Mouse (Mus musculus) ovary, adult 18-20 months (tissue): ENCODE measurements around the gene Pstpip1.

ENCODE experiments used
- DNase-seq: peaks from one replicate; pipeline ENCODE4 v3.0.0; 2022; ENCODE audit warnings: low spot score, mixed read lengths

Pstpip1 gene

DNA sequence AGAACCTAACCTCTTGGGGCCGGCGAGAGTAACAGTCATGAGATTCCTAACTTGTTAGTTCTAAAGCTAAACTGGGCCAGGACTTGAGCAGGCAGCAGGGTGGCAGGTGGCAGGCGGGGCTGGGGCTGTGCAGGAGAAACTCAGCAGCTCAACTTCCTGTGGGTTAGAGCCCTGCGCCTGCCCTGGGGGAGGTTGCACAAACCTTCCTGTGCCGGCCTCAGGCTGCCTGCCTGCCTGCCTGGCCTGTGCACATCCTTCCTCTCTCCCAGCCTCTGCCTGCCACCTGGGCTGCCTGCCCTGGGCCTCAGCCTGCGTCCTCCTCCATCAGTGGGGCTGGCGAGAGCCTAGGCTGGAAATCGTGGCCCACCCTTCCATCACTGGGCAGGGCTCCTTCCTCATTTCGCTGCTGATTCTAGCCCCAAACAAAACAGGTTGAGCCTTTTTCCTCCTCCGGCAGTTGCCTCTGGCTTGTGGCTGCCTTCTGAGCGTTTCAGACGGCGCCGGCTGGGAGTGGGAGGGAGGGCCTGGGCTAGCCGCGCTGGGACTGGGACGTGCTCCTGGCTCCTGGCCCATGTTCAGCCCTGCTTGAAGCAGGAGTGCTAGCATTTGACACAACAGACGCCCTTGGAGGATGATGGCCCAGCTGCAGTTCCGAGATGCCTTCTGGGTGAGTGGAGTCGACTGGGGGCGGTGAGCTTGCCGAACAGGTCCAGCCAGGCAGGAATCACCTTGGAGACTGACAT lies at the start of gene Pstpip1:
Pstpip1 (plus strand) TSS at position 185 of the 743 bp plus-strand sequence.
- peak; percentile 61 for DNase-seq

DNA sequence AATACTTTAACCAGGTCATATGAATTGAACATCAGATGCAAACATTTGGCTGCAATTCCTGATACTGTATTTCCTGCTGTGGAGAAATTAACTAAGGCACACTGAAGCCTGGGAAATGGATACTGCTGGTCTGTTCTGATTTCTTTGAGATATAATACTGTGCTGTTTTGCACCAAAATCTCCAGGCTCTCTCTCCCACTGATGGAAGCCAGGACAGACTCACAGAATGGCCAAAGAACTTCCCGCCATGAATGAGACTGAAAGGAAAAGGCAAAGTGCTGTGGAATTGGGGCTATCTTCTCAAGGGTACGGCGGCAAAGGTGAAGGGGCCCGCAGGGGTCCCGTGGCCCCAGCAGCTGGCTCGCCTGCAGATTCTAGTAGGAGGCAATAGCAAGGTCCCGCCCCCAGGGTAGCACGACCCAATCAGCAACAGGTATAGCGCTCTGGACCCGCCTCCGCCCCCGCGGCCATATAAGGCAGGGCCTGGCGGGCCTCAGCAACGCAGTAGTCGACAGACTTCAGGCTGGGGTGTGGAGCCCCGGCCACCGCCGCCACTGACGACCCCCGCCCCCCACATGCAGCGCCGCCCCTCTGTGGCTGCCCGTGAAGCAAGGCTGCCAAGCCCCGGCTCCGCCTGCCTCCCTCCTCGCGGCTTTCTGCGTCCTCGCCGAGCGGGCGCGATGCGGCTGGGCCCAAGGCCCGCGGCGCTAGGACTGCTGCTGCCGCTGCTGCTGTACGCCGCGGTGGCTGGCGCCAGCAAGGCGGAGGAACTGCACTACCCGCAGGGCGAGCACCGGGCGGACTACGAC lies 48.2 kb upstream of the Pstpip1 start, which contains the start of gene Rcn2:
Rcn2 (plus strand) TSS at position 474 of the 809 bp plus-strand sequence.
- peak; percentile 93 for DNase-seq

DNA sequence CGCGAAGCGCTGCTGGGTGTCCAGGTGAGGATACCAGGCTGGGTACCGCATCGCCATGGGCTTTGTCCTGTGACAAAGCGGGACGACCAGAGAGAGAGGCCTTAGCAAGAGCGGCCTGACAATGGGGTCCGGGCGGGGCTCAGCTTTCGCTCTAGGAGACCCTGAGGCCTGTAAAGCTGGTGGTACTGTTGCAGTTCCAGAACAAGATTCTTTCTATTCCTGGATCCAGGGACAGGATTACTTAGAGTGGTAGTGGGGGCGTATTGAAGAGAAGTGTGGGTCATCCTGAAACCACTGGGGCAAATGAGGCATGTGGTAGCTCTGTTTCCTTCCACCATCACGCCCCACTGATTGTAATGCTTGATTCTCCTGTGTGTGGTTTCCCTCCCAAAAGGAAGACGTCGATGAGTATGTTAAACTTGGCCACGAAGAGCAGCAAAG lies 47.6 kb upstream of the Pstpip1 start:
- no peak for DNase-seq

DNA sequence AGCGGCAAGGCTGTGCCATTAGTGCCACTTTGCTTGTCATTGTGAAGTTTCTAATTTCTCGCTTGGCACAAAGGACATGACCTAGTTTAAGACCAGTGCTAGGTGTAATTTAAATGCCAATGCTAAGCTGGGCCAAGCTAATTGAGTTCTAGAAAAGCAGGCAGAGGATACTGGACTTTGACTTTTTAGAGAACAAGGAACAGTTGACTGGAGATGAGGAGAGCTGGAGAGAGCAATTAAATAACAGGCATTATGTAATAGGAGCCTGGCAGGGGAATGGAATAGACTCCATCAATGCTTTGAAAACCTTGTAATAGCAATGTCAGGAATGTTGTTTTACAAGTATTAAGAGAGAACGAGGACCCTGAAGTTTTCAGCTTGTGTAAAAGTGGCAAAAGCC lies 36.0 kb upstream of the Pstpip1 start:
- DNase-seq = no peak

DNA sequence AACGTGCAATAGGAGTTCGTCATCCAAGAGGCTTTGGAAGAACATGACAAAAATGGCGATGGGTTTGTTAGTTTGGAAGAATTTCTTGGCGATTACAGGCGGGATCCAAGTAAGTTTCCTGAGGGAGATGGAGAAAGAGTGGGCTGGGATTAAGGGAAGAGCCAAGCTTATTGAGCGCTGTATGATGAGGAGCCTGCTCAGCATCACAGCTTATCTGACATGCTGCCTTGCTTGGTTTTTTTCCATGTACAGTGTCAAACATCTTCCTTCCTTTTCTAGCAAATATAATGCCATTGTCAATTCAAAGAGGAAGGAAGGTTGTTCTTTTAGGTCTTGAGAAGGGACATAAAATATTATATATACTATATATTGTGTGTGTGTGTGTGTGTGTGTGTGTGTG lies 33.6 kb upstream of the Pstpip1 start:
- no peak for DNase-seq

DNA sequence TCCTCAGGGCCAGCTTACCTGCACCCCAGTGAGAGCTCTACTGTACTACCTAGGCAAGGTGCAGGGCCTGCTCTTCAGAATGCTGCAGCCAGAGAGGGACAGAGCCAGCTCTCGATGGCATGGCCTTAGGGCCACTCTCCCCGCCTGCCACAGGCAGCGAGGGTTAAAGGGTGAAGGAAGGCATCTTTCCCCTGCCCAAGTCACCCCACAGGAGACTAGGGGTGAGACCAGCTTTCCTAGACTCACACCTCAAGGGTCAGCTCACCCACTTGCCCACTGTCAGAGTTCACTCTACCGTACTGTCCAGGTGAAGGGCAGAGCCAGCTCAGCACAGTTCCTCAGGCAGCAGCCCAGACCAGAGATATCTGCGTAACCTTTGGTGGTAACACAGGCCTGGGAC lies 27.4 kb upstream of the Pstpip1 start:
- no peak for DNase-seq

DNA sequence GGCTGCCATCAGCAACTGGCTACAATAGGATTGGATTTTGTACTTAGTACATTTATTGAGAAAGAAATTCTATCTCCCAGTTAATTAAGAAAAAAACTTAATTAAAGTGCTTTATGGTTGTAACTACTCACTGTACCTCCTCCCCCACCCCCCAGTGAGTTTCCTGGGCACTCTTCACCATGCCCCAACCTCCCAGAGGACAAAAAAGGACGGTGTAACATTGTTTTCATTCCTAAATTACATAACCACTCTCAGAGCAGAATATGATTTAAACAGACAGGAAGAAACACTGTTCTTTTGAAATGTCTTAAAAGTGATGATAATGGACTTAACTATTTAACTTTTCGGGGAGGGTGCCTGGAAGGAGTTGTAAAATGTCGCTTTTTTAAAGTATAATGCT lies 24.8 kb upstream of the Pstpip1 start:
- DNase-seq = no peak

DNA sequence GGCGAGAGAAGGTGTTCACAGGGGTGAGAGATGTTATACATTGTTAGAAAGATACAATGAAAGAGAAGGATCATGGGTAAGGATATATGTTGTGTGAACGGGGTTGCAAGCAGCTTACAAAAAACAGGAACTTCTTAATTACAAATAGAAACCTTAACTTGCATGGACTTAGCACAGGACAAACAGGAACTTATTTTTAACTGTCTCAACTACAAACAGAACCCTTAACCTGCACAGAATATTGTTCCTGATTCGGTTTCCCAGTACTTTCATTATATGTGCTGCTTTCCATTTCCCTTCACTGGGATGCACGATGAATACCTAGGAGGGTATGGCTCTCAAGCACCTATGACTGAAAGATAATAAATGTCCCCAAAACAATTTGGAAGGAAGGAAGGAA lies 21.8 kb upstream of the Pstpip1 start:
- DNase-seq = no peak

DNA sequence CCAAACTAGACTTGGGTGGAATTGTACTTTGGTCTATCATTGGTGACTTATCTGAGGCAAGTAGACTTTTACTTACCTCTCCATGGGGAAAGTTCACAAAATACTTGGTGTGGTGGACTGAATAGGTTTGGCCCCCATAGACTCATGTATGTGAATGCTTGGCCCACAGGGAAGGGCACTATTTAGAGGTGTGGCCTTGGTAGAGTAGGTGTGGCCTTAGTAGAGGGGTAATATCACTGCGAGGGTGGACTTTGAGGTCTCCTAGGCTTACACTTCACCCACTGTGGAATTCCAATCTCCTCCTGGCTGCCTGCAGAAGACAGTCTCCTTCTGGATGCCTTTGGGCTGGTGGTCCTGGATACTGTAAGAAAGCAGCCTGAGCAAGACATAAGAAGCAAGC lies 21.1 kb upstream of the Pstpip1 start:
- DNase-seq = no peak

DNA sequence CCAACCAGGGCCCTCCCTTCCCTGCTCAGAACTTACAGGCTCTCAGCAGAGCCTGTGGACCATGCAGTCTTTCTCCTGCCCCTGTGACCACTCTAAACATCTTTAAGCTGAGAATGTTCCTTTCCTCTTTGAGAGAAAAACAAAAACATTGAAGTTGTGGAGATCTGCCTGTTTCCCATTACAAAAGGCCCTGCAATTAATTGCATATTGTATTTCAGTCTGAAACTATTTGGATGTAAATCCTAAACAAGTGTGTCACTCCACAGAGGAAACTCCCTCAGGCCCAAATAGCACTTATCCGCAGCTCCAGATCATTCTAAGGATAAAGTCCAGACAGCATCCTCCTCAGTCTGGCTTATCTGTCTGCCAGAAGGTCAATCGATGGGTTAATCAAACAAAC lies 16.9 kb upstream of the Pstpip1 start:
- no peak for DNase-seq

DNA sequence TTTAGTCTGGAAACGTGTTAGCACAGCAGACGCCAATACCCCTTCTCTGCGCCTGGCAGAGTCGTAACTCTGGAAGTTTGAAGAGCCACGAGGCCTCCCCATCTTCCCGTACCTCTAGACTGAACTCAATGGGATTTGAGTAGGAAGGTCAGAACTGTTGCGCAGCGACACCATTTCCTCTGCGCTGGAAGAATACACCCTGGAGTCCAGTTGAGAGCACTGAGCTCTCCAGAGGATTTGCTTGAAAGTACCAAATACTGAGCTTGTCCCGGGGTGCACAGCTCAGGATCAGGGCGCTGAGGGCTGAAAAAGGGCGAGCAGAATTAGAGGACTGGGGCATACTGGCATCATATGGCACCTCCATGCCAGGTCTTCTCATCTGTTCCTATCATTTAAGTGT lies 14.9 kb upstream of the Pstpip1 start:
- no peak for DNase-seq

DNA sequence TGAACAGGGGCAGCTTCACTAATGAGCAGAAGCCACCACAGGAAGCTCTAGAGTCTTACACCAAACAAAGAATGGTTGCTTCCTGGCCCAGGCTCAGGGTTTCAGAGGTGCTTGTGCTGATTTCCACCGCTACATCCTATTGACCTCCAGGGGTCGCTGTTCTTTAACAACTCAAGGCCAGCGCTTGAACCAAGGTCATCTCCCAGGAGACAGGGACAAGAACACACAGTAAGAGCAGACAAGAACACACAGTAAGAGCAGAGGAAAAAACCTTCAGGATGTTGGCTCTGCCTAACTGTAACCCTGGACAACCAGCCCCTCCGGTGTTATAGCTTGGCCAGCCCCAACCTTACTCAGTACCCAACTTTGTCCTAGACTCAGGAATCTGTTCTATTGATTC lies 14.5 kb upstream of the Pstpip1 start:
- DNase-seq = peak; percentile 63

DNA sequence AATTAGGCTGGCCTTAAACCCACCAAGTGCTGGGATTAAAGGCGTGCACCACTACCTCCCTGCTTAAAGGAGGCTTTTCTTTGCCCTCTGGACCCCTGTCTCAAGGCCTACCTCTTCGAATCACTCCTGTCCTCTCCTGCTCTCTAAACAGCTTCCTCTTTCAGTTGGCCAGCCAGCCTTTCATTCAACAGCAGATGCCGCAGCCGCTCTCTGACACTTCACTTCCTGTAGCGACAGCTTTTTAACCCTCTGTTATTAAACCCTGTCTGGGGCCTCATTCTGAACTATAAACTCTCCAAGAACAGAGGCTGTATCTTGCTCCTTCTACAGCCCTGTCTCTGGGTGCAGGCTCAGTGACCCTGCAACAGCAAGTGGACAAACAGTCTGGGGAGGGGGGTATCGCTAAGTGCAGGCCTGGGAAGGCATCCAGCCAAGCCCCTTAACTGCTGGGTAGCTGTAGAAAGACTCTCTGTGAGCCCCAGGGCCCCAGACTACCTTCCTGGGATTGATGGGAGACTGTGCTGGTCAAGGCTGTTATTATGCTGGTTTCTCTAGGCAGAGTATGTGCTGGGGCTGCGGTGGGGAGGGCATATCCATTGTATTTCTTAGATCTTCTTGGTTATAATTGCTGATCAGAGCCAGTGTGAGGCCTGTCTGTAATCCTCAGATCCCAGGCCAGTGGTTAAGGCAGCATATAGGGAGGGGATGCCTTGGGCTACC lies 13.7 kb upstream of the Pstpip1 start:
- DNase-seq = no peak

DNA sequence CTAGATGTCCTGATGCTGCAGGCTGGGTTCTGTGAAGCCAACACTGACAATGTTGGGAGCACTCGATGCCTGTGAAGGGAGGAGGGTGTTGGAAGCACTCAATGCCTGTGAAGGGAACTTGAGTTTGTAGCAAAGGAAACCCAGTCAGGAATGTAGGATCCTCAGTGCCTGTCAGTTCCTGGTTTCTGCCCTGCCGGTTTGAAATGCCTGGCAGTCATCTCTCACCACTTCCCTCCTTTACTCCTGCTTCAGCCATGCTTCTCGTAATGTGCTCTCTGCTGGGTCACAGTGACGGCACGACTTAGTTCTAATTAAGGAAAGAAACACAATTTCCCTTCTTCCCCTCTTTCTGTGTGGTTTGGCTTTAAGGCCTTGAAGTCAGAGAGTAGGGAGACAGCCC lies 10.2 kb upstream of the Pstpip1 start:
- DNase-seq = no peak

DNA sequence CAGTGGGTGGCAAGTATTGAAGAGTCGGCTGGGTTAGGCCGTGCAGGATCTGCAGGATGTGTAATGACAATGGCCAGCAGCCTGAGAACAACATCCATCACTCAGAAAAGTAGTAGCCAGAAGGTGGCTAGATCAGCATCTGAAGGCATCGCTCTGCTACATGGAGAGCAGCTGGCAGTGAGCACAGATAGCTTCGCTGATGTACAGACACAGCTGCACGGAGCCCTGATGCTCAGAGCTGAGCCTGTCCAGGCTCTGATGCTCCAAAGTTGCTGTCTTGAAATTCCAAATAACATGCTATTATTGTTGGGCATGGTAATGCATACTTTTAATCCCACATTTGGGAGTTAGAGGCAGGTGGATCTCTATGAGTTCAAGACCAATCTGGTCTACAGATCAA lies 3.2 kb upstream of the Pstpip1 start:
- no peak for DNase-seq

DNA sequence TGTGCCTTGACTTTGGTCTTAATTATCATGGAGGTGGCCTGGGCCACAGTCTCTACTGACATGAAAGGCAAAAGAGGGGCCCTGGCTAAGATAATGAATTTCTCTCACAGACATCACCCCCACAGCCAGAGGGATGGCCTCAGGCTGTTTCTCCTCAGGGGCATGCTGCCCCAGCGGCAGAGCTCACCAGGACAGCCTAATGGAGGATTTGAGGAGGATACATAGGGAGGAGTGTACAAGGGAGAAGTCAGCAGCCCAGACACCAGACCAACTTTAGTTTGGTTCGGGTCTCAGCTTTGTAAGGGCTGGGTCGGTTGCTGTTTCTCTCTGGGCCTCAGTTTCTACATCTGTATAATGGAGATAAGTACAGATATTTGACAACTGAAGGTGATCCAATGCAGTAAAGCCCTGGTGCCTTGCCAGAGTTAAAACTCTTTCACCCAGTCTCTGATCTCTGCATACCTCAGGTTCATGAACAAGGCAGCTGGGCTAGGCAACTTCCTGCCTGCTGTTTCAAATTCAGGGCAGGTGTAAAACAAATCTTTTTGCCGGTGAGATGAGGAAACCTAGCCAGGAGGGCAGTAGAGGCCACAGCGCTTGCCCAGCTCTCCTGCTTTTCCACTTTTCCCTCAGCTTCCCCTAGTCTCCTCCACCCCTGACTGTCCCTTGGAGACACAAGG lies 924 bp downstream of the Pstpip1 start:
- DNase-seq = no peak

DNA sequence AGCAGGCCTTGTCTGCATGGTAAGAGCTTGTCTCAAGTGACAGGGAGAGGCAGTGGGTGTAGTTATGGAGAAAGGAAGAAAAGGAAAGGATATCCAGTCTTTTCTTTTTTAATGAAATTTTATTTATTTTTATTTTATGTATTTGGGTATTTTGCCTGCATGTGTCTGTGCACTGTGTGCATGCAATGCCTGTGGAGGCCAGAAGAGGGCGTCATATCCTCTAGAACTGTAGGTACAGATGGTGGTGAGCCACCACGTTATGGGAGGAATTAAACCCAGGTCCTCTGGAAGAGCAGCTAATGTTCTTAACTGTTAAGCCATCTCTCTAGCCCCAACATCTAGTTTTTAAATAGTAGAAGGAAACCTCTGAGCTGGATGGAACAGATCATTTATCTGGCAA lies 2.3 kb downstream of the Pstpip1 start:
- DNase-seq = no peak

DNA sequence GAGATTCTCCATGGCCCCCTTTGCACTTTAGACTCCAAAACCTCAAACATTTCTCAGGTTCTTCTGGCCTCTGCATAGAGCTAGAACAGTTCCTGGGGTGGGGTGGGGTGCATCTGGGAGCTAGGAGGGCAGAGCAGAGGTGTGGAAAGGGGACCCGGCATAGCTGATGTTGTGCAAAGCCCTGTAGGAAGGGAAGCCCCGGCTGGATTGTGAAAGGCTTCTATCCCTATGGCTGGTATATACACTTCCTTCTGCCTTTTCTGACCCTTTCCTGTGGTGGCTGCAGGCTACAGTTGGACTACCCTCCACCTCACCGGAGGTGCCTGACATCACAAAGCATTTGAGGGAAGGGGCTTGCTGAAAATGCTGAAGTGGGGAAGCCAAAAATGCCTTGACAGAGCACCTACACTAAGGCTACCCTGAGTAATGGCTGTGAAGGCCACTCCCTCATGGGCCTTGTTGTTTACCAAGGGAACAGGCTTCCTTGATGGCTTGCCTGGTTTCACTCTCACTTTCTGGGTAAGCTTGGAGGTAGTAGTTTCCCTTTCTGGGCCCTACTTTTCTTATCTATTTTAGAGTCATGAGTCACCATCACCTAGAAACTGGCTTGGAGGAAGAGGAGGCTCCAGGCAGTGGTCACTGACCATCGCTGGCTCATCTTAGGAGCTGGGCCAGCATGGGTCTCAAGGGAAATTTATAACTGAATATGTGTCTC lies 8.0 kb downstream of the Pstpip1 start:
- no peak for DNase-seq

DNA sequence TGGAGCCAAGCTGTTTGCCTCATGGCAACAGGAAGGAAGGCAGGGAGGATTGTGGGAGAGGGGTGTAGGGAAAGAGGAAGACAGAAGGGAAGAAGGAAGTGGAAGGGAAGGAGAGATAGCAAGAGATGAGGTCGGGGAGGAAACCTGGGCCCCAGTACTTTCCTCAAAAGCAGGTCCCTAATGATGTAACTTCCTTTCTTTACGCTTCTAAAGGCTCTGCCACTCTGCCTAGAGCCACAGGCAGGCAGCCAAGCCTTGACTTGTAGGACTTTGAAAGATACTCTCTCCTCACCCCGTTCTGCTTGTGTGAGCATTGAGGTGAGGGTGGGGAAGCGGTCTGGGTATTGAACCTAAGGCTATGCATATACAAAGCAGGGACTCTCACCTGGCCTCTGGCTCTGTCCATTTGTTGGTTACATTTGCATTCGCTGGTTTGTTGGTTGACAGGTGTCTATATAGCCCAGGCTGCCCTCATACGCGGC lies 10.3 kb downstream of the Pstpip1 start:
- no peak for DNase-seq

DNA sequence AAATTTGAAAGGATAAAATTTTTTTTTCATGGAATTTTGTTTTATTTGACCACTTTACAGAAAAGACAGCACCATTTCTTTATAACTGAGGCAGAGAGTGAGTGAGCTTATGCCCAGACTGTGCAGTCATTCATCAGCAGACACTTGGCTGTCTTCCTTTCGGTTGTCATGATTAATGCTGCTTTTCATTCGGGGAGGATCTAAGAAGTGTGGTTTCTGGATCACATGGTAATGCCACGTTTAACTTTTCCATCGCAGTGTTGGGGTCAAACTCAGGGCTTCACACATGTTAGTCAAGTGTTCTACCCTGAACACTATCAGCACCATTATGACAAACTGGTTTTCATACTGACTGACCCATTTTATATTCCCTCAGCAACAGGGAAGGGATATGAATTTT lies 11.3 kb downstream of the Pstpip1 start:
- no peak for DNase-seq

DNA sequence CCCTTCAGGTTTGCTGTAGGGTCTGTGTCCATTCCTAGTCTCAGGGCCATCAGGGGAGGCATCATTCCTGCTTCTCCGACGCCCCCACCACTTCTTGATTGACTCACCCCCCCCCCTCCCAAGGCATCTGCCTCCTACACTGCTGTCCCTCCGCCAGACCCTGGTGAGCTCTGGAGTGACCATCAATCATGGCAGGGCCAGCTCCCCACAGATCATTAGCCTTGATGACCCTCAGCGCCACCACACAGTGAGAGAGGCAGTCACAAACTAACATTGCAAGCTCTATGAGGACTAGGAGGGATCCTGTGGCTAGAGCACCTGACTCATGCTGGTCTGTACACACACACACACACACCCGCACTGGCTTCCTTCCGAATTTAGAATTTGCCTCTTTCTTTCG lies 15.2 kb downstream of the Pstpip1 start:
- no peak for DNase-seq
